Mouse (Mus musculus): ENCODE data around the gene Ankrd35. TPM values are rescaled to one million over a fixed set of nuclear protein-coding genes. Genes with fewer than 3 reads are reported as not detected.

The Ankrd35 gene
- 0.83 and 1.0 TPM in 2 replicates for polyA plus RNA-seq (2014; fragmentation: Nextera tagmentation; extraction: Ambion mirVana)

DNA sequence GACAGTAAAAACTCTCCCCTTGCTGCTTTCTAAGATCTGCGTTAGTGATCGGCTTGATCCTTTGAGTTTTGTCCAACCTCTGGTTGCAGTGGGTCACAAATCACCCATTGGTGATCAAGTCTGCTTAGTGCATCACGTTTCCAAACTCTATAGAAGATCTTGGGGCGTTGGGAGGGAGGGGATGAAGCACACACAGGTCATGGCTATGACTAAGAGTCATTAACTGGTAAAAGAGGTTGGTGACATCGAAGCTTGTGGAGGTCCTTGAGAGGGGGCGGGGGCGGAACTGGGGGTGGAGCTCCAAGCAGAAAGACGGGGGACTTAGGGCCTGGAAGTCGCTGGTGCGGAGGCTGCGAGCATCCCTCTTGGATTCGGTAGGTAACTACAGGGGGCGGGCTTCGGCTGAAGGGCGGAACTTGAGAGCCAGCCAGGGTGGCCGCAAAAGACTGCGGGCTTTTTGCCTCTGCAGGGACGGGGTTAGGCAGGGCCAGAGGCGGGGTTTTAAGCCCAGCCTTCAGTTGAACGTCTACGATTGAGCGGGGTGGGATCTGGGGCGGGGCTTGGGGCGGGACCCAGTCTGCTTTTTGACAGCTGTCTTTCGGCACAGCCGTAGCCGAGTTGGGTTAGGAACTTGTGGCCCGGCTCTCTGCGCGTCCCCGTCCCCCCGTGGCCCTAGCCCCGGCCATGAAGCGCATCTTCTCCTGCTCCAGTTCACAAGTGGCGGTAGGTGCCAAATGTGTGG is at the start of gene Ankrd35:
Gene Ankrd35, plus strand, starts transcription at position 405 of the 742 bp plus-strand sequence.
- peak within 1 kb of the TSS; percentile 34 for H3K4me3 ChIP-seq (ENCODE audit: low read depth, low read length)
- H3K4me1 ChIP-seq (ENCODE audit: control insufficient read depth, insufficient read depth, low read length) = no peaks in the 10 kb centered on the region
- no peaks in the 10 kb centered on the region for H3K9me3 ChIP-seq (ENCODE audit: control insufficient read depth, low read length)
- WGBS = 4% methylated on average over 34 of the region's 35 CpGs
- ATAC-seq (ENCODE audit: low read depth) = peak; percentile 93
- H3K27me3 ChIP-seq (ENCODE audit: control insufficient read depth, insufficient read depth, low read length) = no peaks in the 10 kb centered on the region
- H3K4me2 ChIP-seq (ENCODE audit: low read depth, low read length) = peak within 1 kb of the TSS; percentile 66
- H3K9ac ChIP-seq (replicated peaks; ENCODE audit: low read depth, low read length) = peak within 1 kb of the TSS; percentile 21; the same call in 1 of the 2 replicates
- H3K36me3 ChIP-seq (ENCODE audit: control insufficient read depth, insufficient read depth, low read length) = no peaks in the 10 kb centered on the region
- H3K27ac ChIP-seq (ENCODE audit: low read depth, low read length) = no peak within 1 kb of the TSS

DNA sequence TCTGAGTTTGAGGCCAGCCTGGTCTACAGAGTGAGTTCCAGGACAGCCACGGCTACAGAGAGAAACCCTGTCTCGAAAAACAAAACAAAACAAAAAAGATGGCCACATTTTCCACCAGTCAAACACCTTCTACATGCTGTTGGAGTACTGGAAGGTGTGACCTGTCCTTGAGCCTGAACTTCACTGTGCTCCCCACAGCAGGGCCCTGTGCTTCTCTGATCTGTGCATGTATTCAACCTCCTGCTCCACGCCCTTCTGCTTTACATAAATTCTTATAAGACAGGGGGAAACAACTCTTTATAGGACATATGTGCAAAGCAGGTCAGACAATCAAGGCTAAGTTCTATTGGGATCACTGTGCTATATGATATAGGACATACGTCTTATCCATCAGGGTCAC is 46.7 kb upstream of the Ankrd35 start:
- no peak overlapping the region for H3K9ac ChIP-seq (replicated peaks; ENCODE audit: low read depth, low read length)

DNA sequence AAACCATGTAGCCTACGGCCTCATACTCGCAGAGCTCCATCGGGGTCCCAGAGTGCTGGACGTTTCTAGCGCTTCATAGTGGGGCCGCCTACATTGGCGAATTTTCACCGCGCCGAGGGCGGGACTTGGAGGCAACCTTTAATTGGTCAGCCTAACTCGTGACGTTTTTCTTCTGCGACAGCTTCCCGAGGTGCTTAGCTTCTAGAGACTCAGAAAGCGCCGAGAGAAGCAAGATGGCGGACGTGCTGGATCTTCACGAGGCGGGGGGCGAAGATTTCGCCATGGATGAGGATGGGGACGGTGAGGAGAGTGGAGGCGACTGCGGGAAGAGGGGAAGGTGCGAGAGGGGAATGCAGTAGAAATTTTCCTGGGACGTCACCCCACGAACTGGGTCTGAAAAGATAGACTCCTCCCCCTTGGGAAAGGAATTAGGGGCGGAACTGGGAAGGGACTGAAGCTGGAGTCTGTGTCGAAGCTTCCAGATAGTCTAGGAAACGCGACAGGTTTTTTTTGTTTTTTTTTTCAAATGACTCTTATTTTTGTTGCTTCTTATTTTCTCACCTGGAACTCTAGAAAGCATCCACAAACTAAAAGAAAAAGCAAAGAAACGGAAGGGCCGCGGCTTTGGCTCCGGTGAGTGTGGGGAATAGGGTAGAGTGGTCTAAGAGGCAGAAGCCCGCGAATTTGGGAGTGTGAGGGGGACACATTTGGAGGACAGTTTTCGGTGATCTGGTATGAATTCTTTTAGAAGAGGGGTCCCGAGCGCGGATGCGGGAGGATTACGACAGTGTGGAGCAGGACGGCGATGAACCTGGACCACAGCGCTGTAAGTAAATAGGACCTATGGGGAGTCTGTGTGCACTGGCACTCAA is 40.0 kb upstream of the Ankrd35 start, which contains the start of gene Rbm8a:
Gene Rbm8a, plus strand, starts transcription at position 205 of the 872 bp plus-strand sequence.
- Histone ChIP-seq H3K27me3 (ENCODE audit: control insufficient read depth, insufficient read depth, low read length) (no peaks in the 10 kb centered on the region), H3K4me2 (ENCODE audit: low read depth, low read length) (peak within 1 kb of the TSS; percentile 76), H3K9me3 (ENCODE audit: control insufficient read depth, low read length) (no peaks in the 10 kb centered on the region), H3K9ac (replicated peaks; ENCODE audit: low read depth, low read length) (peak within 1 kb of the TSS; percentile 67), H3K36me3 (ENCODE audit: control insufficient read depth, insufficient read depth, low read length) (peaks cover 14% of the 10 kb centered on the region), H3K27ac (ENCODE audit: low read depth, low read length) (peak within 1 kb of the TSS; percentile 46), H3K4me1 (ENCODE audit: control insufficient read depth, insufficient read depth, low read length) (peaks cover 13% of the 10 kb centered on the region), H3K4me3 (ENCODE audit: low read depth, low read length) (peak within 1 kb of the TSS; percentile 67)
- peak; percentile 95 for ATAC-seq (ENCODE audit: low read depth)
- WGBS = 2% methylated on average over 48 of the region's 48 CpGs

More for the DNA sequence above, 46.7 kb upstream of the Ankrd35 start:
- H3K27me3 ChIP-seq (ENCODE audit: control insufficient read depth, insufficient read depth, low read length) = no peaks in the 10 kb centered on the region
- H3K27ac ChIP-seq (ENCODE audit: low read depth, low read length) = no peak overlapping the region
- ATAC-seq (ENCODE audit: low read depth) = no peak
- H3K36me3 ChIP-seq (ENCODE audit: control insufficient read depth, insufficient read depth, low read length) = peaks cover 39% of the 10 kb centered on the region
- H3K4me1 ChIP-seq (ENCODE audit: control insufficient read depth, insufficient read depth, low read length) = no peaks in the 10 kb centered on the region
- H3K4me2 ChIP-seq (ENCODE audit: low read depth, low read length) = no peak overlapping the region
- H3K9me3 ChIP-seq (ENCODE audit: control insufficient read depth, low read length) = no peaks in the 10 kb centered on the region
- H3K4me3 ChIP-seq (ENCODE audit: low read depth, low read length) = no peak overlapping the region
- WGBS = 96% methylated on average over 4 of the region's 4 CpGs

DNA sequence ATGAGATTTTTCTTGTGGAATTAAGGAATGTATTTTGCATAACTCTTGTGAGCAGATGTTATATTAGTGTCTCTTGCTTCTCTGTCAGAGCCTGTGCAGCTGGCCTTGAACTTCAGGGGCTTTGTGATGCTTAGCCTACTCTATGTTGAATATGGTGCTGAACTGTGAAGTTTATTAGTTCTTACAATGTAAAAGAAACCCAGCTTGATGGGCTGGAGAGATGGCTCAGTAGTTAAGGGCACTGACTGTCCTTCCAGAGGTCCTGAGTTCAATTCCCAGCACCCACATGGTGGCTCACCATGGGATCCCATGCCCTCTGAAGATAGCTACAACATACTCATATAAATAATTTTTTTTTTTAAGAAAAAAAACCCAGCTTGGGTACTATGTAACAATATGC is 37.9 kb upstream of the Ankrd35 start:
- Histone ChIP-seq H3K4me1 (ENCODE audit: control insufficient read depth, insufficient read depth, low read length) (peaks cover 21% of the 10 kb centered on the region), H3K36me3 (ENCODE audit: control insufficient read depth, insufficient read depth, low read length) (peaks cover 14% of the 10 kb centered on the region), H3K27ac (ENCODE audit: low read depth, low read length) (no peak overlapping the region), H3K4me3 (ENCODE audit: low read depth, low read length) (no peak overlapping the region), H3K27me3 (ENCODE audit: control insufficient read depth, insufficient read depth, low read length) (no peaks in the 10 kb centered on the region), H3K9me3 (ENCODE audit: control insufficient read depth, low read length) (no peaks in the 10 kb centered on the region), H3K4me2 (ENCODE audit: low read depth, low read length) (no peak overlapping the region), H3K9ac (replicated peaks; ENCODE audit: low read depth, low read length) (no peak overlapping the region)
- ATAC-seq (ENCODE audit: low read depth) = no peak

DNA sequence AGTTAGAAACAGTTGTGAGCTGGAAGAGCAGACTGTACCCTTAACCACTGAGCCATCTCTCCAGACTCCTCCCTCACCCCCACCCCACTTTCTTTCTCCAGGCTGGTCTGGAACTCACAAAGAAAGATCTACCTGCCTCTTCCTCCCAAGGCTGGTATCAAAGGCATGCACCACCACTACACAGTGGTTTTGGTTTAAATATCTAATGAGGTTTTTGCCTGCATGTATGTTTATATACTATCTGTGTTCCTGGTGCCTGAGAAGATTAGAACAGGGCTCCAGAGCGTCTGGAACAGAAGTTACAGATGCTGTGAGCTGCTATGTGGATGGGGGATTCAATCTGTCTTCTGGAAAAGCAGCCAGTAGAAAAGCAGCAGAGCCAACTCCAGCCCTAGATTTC is 35.9 kb upstream of the Ankrd35 start:
- Histone ChIP-seq H3K9me3 (ENCODE audit: control insufficient read depth, low read length) (no peaks in the 10 kb centered on the region), H3K27me3 (ENCODE audit: control insufficient read depth, insufficient read depth, low read length) (no peaks in the 10 kb centered on the region), H3K27ac (ENCODE audit: low read depth, low read length) (no peak overlapping the region), H3K9ac (replicated peaks; ENCODE audit: low read depth, low read length) (no peak overlapping the region), H3K36me3 (ENCODE audit: control insufficient read depth, insufficient read depth, low read length) (peaks cover 25% of the 10 kb centered on the region), H3K4me3 (ENCODE audit: low read depth, low read length) (no peak overlapping the region), H3K4me2 (ENCODE audit: low read depth, low read length) (no peak overlapping the region), H3K4me1 (ENCODE audit: control insufficient read depth, insufficient read depth, low read length) (peaks cover 21% of the 10 kb centered on the region)
- WGBS = 76% methylated on average over 1 of the region's 1 CpGs
- no peak for ATAC-seq (ENCODE audit: low read depth)

DNA sequence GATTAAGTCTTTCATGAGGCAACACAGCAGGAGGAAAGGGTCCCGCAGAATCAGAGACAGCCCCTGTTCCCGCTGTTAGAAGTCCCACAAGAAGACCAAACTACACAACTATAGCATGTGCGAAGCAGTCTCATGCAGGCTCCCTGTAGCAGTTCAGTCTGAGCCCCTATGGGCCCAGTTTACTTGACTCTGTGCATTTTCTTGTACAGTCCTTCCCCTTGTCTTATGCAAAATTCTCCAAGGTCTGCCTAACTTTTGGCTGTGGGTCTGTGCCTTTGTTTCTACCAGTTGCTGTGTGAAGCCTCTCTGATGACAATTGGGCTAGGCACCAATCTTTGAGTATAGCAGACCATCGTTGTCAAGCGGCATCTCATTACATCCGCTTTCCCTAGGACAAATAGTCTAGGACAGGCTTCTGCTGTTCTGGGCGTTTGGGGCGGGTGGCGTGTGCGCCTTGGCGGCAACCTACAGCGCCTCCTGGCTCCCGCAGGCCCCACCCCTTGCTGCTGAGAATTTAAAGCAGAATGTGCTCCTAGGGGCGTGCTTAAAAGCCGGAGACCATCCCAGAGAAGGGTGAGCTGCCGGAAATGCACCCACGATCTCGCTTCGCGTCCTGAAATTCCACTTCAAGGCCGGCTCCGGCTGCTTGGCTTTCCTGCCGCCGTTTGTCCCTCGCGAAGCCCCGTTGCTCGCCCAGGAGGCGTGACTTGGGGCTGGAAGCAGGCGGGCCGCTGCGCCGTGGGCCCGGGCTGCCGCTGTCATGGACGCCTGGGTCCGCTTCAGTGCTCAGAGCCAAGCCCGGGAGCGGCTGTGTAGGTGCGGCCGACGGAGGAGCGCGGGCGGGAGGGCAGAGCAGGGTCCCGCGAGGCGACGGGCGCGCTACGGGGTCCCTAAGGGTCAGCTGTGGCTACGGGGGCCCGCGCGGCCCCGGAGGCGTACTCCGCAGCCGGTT is 34.7 kb upstream of the Ankrd35 start, which contains the start of the genes Pex11b and Gm42957:
Gene Pex11b, plus strand, starts transcription at position 449 of the 952 bp plus-strand sequence.
Gene Gm42957, plus strand, starts transcription at position 547 of the 952 bp plus-strand sequence.
- no peaks in the 10 kb centered on the region for H3K9me3 ChIP-seq (ENCODE audit: control insufficient read depth, low read length)
- peaks cover 25% of the 10 kb centered on the region for H3K36me3 ChIP-seq (ENCODE audit: control insufficient read depth, insufficient read depth, low read length)
- H3K27me3 ChIP-seq (ENCODE audit: control insufficient read depth, insufficient read depth, low read length) = no peaks in the 10 kb centered on the region
- peak within 1 kb of the TSS; percentile 90 for H3K9ac ChIP-seq (replicated peaks; ENCODE audit: low read depth, low read length)
- H3K4me3 ChIP-seq (ENCODE audit: low read depth, low read length) = peak within 1 kb of the TSS; percentile 90
- WGBS = 2% methylated on average over 60 of the region's 60 CpGs
- peak within 1 kb of the TSS; percentile 91 for H3K4me2 ChIP-seq (ENCODE audit: low read depth, low read length)
- H3K4me1 ChIP-seq (ENCODE audit: control insufficient read depth, insufficient read depth, low read length) = peaks cover 21% of the 10 kb centered on the region
- peak within 1 kb of the TSS; percentile 82 for H3K27ac ChIP-seq (ENCODE audit: low read depth, low read length)
- ATAC-seq (ENCODE audit: low read depth) = peak; percentile 92

DNA sequence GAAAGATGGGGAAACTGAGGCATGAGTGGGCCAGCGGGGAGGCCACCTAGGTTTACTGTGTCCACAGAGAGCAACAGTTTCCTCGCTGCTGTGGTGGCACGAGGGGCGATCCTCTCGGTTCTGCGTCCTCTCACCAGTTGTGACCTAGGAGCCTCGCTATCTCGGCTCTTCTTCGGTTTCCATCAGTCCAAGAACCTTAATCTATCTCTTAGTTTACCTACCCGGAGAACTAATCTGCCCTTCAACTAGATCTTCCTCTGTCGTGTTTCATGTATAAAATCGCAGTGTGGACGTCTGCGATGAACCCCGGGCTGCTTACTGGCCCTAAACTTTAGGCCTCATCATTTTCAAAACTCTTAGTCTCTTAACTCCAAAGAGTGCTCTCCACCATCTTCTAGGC is 34.0 kb upstream of the Ankrd35 start:
- ATAC-seq (ENCODE audit: low read depth) = peak; percentile 12; the same call in 1 of the 2 replicates
- Histone ChIP-seq H3K4me3 (ENCODE audit: low read depth, low read length) (peak overlapping the region; percentile 90), H3K27ac (ENCODE audit: low read depth, low read length) (peak overlapping the region; percentile 82; the same call in 1 of the 2 replicates), H3K4me2 (ENCODE audit: low read depth, low read length) (peak overlapping the region; percentile 91), H3K9me3 (ENCODE audit: control insufficient read depth, low read length) (no peaks in the 10 kb centered on the region), H3K27me3 (ENCODE audit: control insufficient read depth, insufficient read depth, low read length) (no peaks in the 10 kb centered on the region), H3K9ac (replicated peaks; ENCODE audit: low read depth, low read length) (peak overlapping the region; percentile 90), H3K4me1 (ENCODE audit: control insufficient read depth, insufficient read depth, low read length) (peaks cover 16% of the 10 kb centered on the region), H3K36me3 (ENCODE audit: control insufficient read depth, insufficient read depth, low read length) (peaks cover 25% of the 10 kb centered on the region)
- 12% methylated on average over 15 of the region's 15 CpGs for WGBS

DNA sequence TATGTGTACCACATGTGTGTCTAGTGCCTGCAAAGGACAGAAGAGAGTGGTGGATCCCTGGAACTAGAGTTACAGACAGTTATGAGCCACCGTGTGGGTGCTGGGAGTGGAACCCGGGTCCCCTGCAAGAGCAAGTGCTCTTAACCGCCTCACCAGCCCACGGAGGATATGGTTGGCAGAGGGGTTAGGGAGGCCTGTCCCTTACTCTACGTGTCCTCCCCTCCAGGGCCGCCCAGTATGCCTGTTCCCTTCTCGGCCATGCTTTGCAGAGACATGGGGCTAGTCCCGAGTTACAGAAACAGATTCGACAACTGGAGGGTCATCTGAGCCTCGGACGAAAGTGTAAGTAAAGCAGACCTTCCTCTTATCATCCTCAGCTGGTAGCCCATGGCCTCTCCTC is 33.5 kb upstream of the Ankrd35 start:
- 73% methylated on average over 11 of the region's 11 CpGs for WGBS
- H3K36me3 ChIP-seq (ENCODE audit: control insufficient read depth, insufficient read depth, low read length) = peaks cover 21% of the 10 kb centered on the region

More for the DNA sequence above, 33.5 kb upstream of the Ankrd35 start:
- no peak overlapping the region for H3K9ac ChIP-seq (replicated peaks; ENCODE audit: low read depth, low read length)
- H3K27me3 ChIP-seq (ENCODE audit: control insufficient read depth, insufficient read depth, low read length) = no peaks in the 10 kb centered on the region
- no peaks in the 10 kb centered on the region for H3K9me3 ChIP-seq (ENCODE audit: control insufficient read depth, low read length)
- H3K4me3 ChIP-seq (ENCODE audit: low read depth, low read length) = peak overlapping the region; percentile 90
- no peak for ATAC-seq (ENCODE audit: low read depth)
- H3K4me2 ChIP-seq (ENCODE audit: low read depth, low read length) = peak overlapping the region; percentile 91
- H3K27ac ChIP-seq (ENCODE audit: low read depth, low read length) = no peak overlapping the region
- peaks cover 11% of the 10 kb centered on the region; the same call in 1 of the 2 replicates for H3K4me1 ChIP-seq (ENCODE audit: control insufficient read depth, insufficient read depth, low read length)
